Mouse (Mus musculus) retina, embryonic 14.5 days (tissue): ENCODE data around the gene Sash1.
"Not testable (repeated sequence)": the region's sequence is repeated elsewhere in the genome, so short reads cannot be mapped to it uniquely, and the experiment has no call there.

Source experiments
- DNase-seq: peaks from one replicate; pipeline ENCODE4 v3.0.0-alpha.2; 2015; ENCODE audit warnings: low spot score

Gene Sash1

GRCm38 (mm10) chr10:8753377-8753776 is 132.5 kb downstream of the Sash1 start:
- DNase-seq: no peak

- no peak for DNase-seq
These were observed 133.4 kb downstream of the Sash1 start for GRCm38 (mm10) chr10:8752436-8752835.

GRCm38 (mm10) chr10:8749537-8749936 is 136.3 kb downstream of the Sash1 start:
- no peak for DNase-seq

GRCm38 (mm10) chr10:8747450-8748212 is 138.2 kb downstream of the Sash1 start:
- no peak for DNase-seq

- DNase-seq: no peak
These were observed 139.7 kb downstream of the Sash1 start for GRCm38 (mm10) chr10:8746082-8746696.

GRCm38 (mm10) chr10:8742872-8743271 is 143.0 kb downstream of the Sash1 start:
- peak; percentile 87 for DNase-seq

- DNase-seq: no peak
These were observed 144.4 kb downstream of the Sash1 start for GRCm38 (mm10) chr10:8741505-8741904.

- DNase-seq: no peak
These were observed 145.1 kb downstream of the Sash1 start for GRCm38 (mm10) chr10:8740797-8741196.

- DNase-seq: no peak
These were observed 156.2 kb downstream of the Sash1 start for GRCm38 (mm10) chr10:8729387-8730337.

- no peak for DNase-seq
These were observed 166.5 kb downstream of the Sash1 start for GRCm38 (mm10) chr10:8719345-8719744.

GRCm38 (mm10) chr10:8718831-8719230 is 167.0 kb downstream of the Sash1 start:
- DNase-seq: no peak

GRCm38 (mm10) chr10:8717171-8717570 is 168.7 kb downstream of the Sash1 start:
- no peak for DNase-seq

- peak; percentile 82 for DNase-seq
These were observed 170.1 kb downstream of the Sash1 start for GRCm38 (mm10) chr10:8715679-8716284.

- DNase-seq: not testable (repeated sequence)
These were observed 189.2 kb downstream of the Sash1 start for GRCm38 (mm10) chr10:8696636-8697035.

- peak; percentile 21 for DNase-seq
These were observed 191.8 kb downstream of the Sash1 start for GRCm38 (mm10) chr10:8693996-8694500.

GRCm38 (mm10) chr10:8693561-8693960 is 192.3 kb downstream of the Sash1 start:
- no peak for DNase-seq

- DNase-seq: no peak
These were observed 193.3 kb downstream of the Sash1 start for GRCm38 (mm10) chr10:8692531-8692930.

GRCm38 (mm10) chr10:8686219-8686618 is 199.7 kb downstream of the Sash1 start:
- DNase-seq: no peak

- no peak for DNase-seq
These were observed 200.6 kb downstream of the Sash1 start for GRCm38 (mm10) chr10:8685269-8685668.

- DNase-seq: peak; percentile 84
These were observed 203.0 kb downstream of the Sash1 start for GRCm38 (mm10) chr10:8682900-8683299.

- no peak for DNase-seq
These were observed 203.5 kb downstream of the Sash1 start for GRCm38 (mm10) chr10:8682341-8682740.

- no peak for DNase-seq
These were observed 209.1 kb downstream of the Sash1 start for GRCm38 (mm10) chr10:8676722-8677121.
